Mouse (Mus musculus) lung, embryonic 16.5 days (tissue): ENCODE results near the gene Swt1. TPM values are rescaled to one million over a fixed set of nuclear protein-coding genes. Genes with fewer than 3 reads are reported as not detected.
A peak's percentile ranks its signal among the peaks of the same experiment; 100 is the strongest.

Source experiments
- ATAC-seq: fragments of 200-750 bp; cut with Nextera tagmentation; 2 replicates; pipeline ENCODE4 v1.8.0; 2017; ENCODE audit warnings: low read depth, mild to moderate bottlenecking, moderate library complexity
- H3K27ac ChIP-seq: fragments of 300-500 bp; sonication (generic); 2 replicates; pipeline ENCODE4 v1.5.1; 2014; ENCODE audit warnings: mild to moderate bottlenecking, control low read depth, low read length
- H3K27me3 ChIP-seq: fragments of 300-500 bp; sonication (generic); 2 replicates; pipeline ENCODE4 v1.6.1; 2014; ENCODE audit warnings: low read depth, low read length, mixed read lengths; ENCODE audit not compliant: control insufficient read depth, insufficient read depth
- H3K36me3 ChIP-seq: fragments of 300-500 bp; sonication (generic); 2 replicates; pipeline ENCODE4 v1.6.1; 2014; ENCODE audit warnings: low read length; ENCODE audit not compliant: control insufficient read depth, insufficient read depth
- H3K4me1 ChIP-seq: fragments of 300-500 bp; sonication (generic); replicated peaks from 2 replicates; pipeline ENCODE4 v1.6.1; 2014; ENCODE audit warnings: low read length, mixed read lengths; ENCODE audit not compliant: control insufficient read depth, insufficient read depth
- H3K4me2 ChIP-seq: fragments of 300-500 bp; sonication (generic); 2 replicates; pipeline ENCODE4 v1.6.1; 2014; ENCODE audit warnings: low read depth, low read length, control low read depth
- H3K4me3 ChIP-seq: fragments of 300-500 bp; sonication (generic); 2 replicates; pipeline ENCODE4 v1.5.1; 2014; ENCODE audit warnings: mild to moderate bottlenecking, low read length, control low read depth
- H3K9ac ChIP-seq: fragments of 300-500 bp; sonication (generic); 2 replicates; pipeline ENCODE4 v1.6.1; 2014; ENCODE audit warnings: low read length, control low read depth
- H3K9me3 ChIP-seq: fragments of 300-500 bp; sonication (generic); 2 replicates; pipeline ENCODE4 v1.6.1; 2016; ENCODE audit warnings: low read length; ENCODE audit not compliant: control insufficient read depth
- whole genome bisulfite sequencing: fragments of 180-500 bp; shearing (Covaris S2); extraction: QIAGEN DNeasy Blood & Tissue Kit; methylation state at CpG from one replicate; pipeline ENCODE4 v1.1.7; 2014; 5-methylcytosine and 5-hydroxymethylcytosine counted together
- polyA plus RNA-seq: library from polyadenylated mRNA; unstranded; fragments of >200 nt; fragmentation: Nextera tagmentation; extraction: Ambion mirVana; gene quantifications from 2 replicates; pipeline ENCODE4 v1.2.1, GENCODE M21; 2015

Gene Swt1
- polyA plus RNA-seq, 1 experiment from 2014 or later: 38.7 TPM

DNA sequence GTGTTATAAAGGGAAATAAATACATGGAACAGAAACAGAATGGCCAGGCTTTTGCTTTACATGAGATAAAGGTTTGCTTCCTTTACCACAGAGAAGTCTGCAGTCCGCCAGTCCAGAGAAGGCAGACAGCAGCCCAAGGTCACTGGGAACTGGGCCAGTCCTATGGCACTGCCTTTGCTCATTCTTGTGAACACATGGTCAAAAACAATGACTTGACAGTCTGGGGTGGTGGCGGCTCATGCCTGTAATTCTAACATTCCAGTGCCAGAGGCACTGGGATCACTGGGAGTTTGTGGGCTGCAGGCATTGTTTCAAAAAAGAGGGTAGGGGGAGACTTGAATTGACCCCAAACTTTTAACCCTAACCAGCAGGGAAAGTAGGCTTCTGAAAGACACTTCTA lies 89.3 kb downstream of the Swt1 start:
- no peaks in the 10 kb centered on the region for H3K9me3 ChIP-seq
- peak overlapping the region; percentile 32; the same call in 1 of the 2 replicates for H3K27ac ChIP-seq
- H3K36me3 ChIP-seq: no peaks in the 10 kb centered on the region
- H3K27me3 ChIP-seq: no peaks in the 10 kb centered on the region
- H3K4me2 ChIP-seq: no peak overlapping the region
- ATAC-seq: 0 out of 2 replicates have a peak, but pooled peaks have one; percentile 46
- 48% methylated on average over 2 of the region's 2 CpGs for WGBS
- no peak overlapping the region for H3K4me3 ChIP-seq
- peaks cover 28% of the 10 kb centered on the region for H3K4me1 ChIP-seq
- no peak overlapping the region for H3K9ac ChIP-seq

DNA sequence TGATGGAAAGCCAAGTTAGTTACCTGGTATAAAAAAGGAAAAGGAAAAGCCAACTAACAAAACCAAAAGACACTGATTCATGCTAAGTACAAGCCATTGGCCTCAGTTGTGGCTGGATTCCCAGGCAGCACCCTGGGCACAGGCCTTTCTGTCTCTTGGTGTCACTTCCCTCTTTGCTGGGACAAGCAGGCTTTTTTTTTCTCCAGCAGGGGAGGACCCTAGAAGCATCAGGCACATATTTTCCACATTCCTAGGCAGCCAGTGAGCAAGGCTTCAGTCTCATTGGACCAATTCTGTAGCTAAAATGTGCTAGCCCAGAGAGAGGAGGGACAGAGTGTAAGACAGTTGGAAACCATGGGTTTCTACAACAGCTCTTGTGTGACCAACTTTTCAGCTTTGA lies 90.0 kb downstream of the Swt1 start:
- no peak overlapping the region for H3K4me3 ChIP-seq
- no peak overlapping the region for H3K27ac ChIP-seq
- no peaks in the 10 kb centered on the region for H3K9me3 ChIP-seq
- H3K4me1 ChIP-seq: peaks cover 22% of the 10 kb centered on the region
- H3K4me2 ChIP-seq: no peak overlapping the region
- H3K27me3 ChIP-seq: no peaks in the 10 kb centered on the region
- ATAC-seq: no peak
- no peak overlapping the region for H3K9ac ChIP-seq
- no peaks in the 10 kb centered on the region for H3K36me3 ChIP-seq

GRCm38 (mm10) chr1:151332819-151333218 lies 95.4 kb downstream of the Swt1 start:
- no peak overlapping the region for H3K9ac ChIP-seq
- 80% methylated on average over 3 of the region's 3 CpGs for WGBS
- no peaks in the 10 kb centered on the region for H3K4me1 ChIP-seq
- no peak overlapping the region for H3K4me2 ChIP-seq
- no peaks in the 10 kb centered on the region for H3K27me3 ChIP-seq
- H3K9me3 ChIP-seq: no peaks in the 10 kb centered on the region
- no peak for ATAC-seq
- H3K27ac ChIP-seq: no peak overlapping the region
- no peaks in the 10 kb centered on the region for H3K36me3 ChIP-seq
- H3K4me3 ChIP-seq: no peak overlapping the region

GRCm38 (mm10) chr1:151329601-151330000 lies 98.7 kb downstream of the Swt1 start:
- Histone ChIP-seq H3K27me3 (no peaks in the 10 kb centered on the region), H3K4me1 (no peaks in the 10 kb centered on the region), H3K9me3 (no peaks in the 10 kb centered on the region), H3K27ac (no peak overlapping the region), H3K4me2 (no peak overlapping the region), H3K4me3 (no peak overlapping the region), H3K36me3 (no peaks in the 10 kb centered on the region), H3K9ac (no peak overlapping the region)
- no peak for ATAC-seq
- 67% methylated on average over 7 of the region's 7 CpGs for WGBS

DNA sequence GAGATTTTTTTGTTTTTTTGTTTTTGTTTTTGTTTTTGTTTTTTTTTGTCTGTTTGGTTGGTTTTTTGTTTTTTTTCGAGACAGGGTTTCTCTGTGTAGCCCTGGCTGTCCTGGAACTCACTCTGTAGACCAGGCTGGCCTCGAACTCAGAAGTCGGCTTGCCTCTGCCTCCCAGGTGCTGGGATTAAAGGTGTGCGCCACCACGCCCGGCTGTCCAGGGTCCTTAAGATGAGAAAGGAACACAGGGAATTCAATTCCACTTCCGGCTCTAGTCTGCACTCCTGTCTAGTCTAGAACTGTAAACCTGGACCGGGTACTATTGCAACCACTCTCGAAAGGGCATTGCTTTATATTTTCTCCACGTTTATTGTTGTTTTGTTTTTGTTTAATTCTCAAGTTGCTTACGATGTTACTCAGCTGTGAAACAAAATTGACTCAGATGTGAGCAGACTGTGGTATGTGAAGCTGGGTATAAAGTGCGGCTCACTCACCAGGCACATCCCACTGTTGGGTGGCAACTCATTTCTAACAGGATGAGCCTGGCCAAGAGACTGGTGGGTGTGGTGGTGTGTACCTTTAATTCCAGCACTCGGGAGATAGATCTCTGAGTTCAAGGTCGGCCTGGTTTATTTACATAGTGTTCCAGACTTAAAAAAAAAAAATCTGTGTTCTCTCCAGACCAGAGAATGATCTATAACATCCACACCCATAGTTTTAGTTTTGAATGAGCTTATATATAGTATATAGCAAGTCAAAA lies 99.7 kb downstream of the Swt1 start:
- Histone ChIP-seq H3K4me3 (no peak overlapping the region), H3K4me2 (no peak overlapping the region), H3K27ac (no peak overlapping the region), H3K36me3 (no peaks in the 10 kb centered on the region), H3K27me3 (no peaks in the 10 kb centered on the region), H3K9ac (no peak overlapping the region), H3K9me3 (no peaks in the 10 kb centered on the region), H3K4me1 (no peaks in the 10 kb centered on the region)
- no peak for ATAC-seq
- 73% methylated on average over 14 of the region's 14 CpGs for WGBS

DNA sequence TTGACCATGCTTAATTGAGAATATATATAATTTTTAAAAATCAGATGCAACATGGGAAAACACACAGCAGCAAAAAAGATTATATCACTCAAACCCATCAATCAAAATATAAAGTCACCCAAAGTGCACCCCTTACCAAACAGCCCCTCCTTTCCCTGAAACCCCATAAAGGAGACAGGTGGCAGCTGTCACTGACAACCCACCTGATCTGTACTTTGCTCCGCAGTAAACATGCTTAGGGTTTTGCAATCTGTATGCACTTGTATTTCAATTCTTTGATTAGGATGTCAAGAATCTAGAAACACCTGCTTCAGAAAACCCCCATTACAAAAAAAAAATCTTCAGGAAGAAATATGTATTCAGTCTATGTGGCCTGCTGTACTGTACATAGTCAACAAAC lies 102.9 kb downstream of the Swt1 start:
- Histone ChIP-seq H3K36me3 (no peaks in the 10 kb centered on the region), H3K9ac (no peak overlapping the region), H3K9me3 (no peaks in the 10 kb centered on the region), H3K4me2 (no peak overlapping the region), H3K27ac (no peak overlapping the region), H3K27me3 (no peaks in the 10 kb centered on the region), H3K4me1 (no peaks in the 10 kb centered on the region), H3K4me3 (no peak overlapping the region)
- ATAC-seq: no peak
- WGBS: 54% methylated on average over 1 of the region's 1 CpGs

DNA sequence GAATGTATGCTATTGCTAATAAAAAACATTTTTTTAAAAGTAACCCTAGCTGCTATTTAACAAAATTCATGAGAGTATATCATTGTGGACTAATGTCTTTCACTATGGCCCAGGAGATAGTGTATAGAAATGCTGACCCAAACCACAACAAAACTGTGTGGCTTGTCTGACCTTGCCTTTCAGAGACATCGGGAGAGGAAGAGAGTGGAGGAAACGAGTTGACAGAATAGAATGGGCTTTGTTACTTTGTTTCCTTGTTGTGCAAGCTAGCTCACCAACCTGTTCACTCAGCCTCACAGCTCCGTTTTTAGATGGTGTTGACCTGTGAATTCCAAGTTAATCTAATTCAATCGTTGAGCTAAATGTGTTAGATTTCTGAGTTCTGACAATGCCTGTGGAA lies 107.8 kb downstream of the Swt1 start:
- Histone ChIP-seq H3K27me3 (no peaks in the 10 kb centered on the region), H3K4me1 (no peaks in the 10 kb centered on the region), H3K4me2 (no peak overlapping the region), H3K9me3 (no peaks in the 10 kb centered on the region), H3K9ac (no peak overlapping the region), H3K27ac (no peak overlapping the region), H3K36me3 (no peaks in the 10 kb centered on the region), H3K4me3 (no peak overlapping the region)
- ATAC-seq: no peak
- WGBS: 58% methylated on average over 4 of the region's 4 CpGs

DNA sequence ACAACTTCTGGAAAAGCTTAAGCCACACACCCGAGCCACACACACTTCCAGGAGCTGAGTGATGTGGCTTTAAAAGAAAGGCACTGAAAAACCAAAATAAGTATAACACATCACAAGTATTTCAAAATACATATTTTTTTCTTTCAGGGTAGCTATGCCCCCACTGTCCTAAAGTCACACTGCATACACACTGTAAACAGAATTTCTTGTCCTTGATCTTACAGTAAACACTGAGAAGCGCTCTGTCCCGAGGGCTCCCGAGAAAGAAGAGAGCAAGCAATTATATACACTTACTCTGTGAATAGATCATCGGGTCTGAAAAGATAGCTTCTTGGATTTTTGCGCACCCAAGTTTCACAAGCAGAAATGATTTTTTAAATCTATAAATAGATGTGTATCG lies 109.0 kb downstream of the Swt1 start:
- WGBS: 46% methylated on average over 7 of the region's 7 CpGs
- Histone ChIP-seq H3K36me3 (no peaks in the 10 kb centered on the region), H3K4me1 (no peaks in the 10 kb centered on the region), H3K4me3 (no peak overlapping the region), H3K9me3 (no peaks in the 10 kb centered on the region), H3K27ac (no peak overlapping the region), H3K9ac (no peak overlapping the region), H3K27me3 (no peaks in the 10 kb centered on the region), H3K4me2 (no peak overlapping the region)
- ATAC-seq: 0 out of 2 replicates have a peak, but pooled peaks have one; percentile 15
